8 mouse cellular contexts compared by ENCODE assay signal in the genomic region with DNA sequence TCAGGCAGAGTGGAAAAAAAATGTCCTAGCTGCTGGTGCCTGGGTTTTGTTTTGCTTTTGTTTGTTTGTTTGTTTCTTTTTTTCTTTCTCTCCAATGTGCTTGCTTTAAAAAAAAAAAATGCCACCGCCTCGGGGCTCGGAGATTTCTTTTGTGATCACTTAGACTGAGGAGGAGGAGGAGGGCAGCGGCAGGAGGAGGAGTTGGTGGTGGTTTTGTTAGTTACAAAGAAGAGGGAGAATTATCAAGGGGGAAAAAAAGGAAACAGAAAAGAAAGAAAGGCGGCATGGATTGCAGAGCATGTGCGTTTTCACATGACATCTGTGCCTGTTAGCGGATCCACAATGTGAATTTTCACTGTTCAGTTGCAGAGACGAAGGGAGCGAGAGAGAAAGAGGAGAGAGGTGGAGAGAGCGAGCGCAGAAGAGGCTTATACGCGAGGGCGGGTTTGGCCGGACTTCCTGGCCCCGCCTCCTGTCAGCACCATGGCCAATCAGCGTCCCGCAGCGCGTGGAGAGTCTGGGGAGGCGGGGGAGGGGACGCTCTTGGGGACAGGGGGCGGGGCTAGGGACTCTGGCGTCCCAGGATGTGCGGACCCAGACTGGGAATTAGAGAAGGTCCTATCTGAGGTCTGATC. TPM values are rescaled to one million over a fixed set of nuclear protein-coding genes. Genes with fewer than 3 reads are reported as not detected.
A peak's percentile ranks its signal among the peaks of the same experiment; 100 is the strongest.
DNase-seq lines count a peak whose midpoint lies in the region; ATAC-seq and TF ChIP-seq lines count a peak whose summit lies in the region.

A gene (minus strand): TSS at position 404 of the 635 bp plus-strand sequence.

- H3K9ac ChIP-seq in embryonic facial prominence, embryonic 15.5 days, result peak within 1 kb of the TSS; percentile 9
- peak within 1 kb of the TSS; percentile 57 for H3K9ac ChIP-seq in limb, embryonic 12.5 days (replicated peaks)
- peak within 1 kb of the TSS; percentile 73 for H3K9ac ChIP-seq in midbrain, embryonic 15.5 days

- H3K27me3 ChIP-seq in spleen, adult 2 months (ENCODE audit: control insufficient read depth, insufficient read depth, low read length), result peaks cover 3% of the 10 kb centered on the region; the same call in 1 of the 2 replicates
- peaks cover 28% of the 10 kb centered on the region for H3K27me3 ChIP-seq in embryonic facial prominence, embryonic 15.5 days
- H3K27me3 ChIP-seq in heart, embryonic 10.5 days (ENCODE audit: insufficient read depth, poor library complexity, severe bottlenecking), result peaks cover 37% of the 10 kb centered on the region
- peaks cover 32% of the 10 kb centered on the region for H3K27me3 ChIP-seq in limb, embryonic 12.5 days
- no peaks in the 10 kb centered on the region for H3K27me3 ChIP-seq in midbrain, embryonic 15.5 days (replicated peaks)

- no peaks in the 10 kb centered on the region for H3K9me3 ChIP-seq in embryonic facial prominence, embryonic 15.5 days (replicated peaks)
- no peaks in the 10 kb centered on the region for H3K9me3 ChIP-seq in heart, embryonic 10.5 days
- no peaks in the 10 kb centered on the region for H3K9me3 ChIP-seq in limb, embryonic 12.5 days
- H3K9me3 ChIP-seq in midbrain, embryonic 15.5 days, result no peaks in the 10 kb centered on the region

- ATAC-seq in embryonic facial prominence, embryonic 15.5 days (ENCODE audit: insufficient number of reproducible peaks, low FRiP score, low TSS enrichment, low read depth), result peak; percentile 95
- ATAC-seq in limb, embryonic 12.5 days (ENCODE audit: insufficient number of reproducible peaks, insufficient read depth, low FRiP score, low TSS enrichment, low read depth), result peak; percentile 96
- ATAC-seq in midbrain, embryonic 15.5 days (replicated peaks), result peak; percentile 98

- 1% methylated on average over 25 of the region's 25 CpGs for WGBS in spleen, adult 2 months
- 0% methylated on average over 25 of the region's 25 CpGs for WGBS in embryonic facial prominence, embryonic 15.5 days
- WGBS in heart, embryonic 10.5 days, result 1% methylated on average over 25 of the region's 25 CpGs
- under 1% methylated on average over 25 of the region's 25 CpGs for WGBS in limb, embryonic 12.5 days
- WGBS in midbrain, embryonic 15.5 days, result under 1% methylated on average over 25 of the region's 25 CpGs

- no peak for TF ChIP-seq CTCF in spleen, adult 2 months (IDR thresholded peaks at IDR 0.05; ENCODE audit: extremely low read depth, insufficient read depth, insufficient read length, insufficient replicate concordance)

- no peak for TF ChIP-seq POLR2A in spleen, adult 2 months (IDR thresholded peaks at IDR 0.05; ENCODE audit: low read depth, low read length)

- DNase-seq in spleen, adult 2 months (ENCODE audit: low read depth in 1 of 2, low spot score in 2 of 2), result no peak
- no peak for DNase-seq in spleen, adult 18-20 months
- DNase-seq in heart, embryonic 10.5 days (ENCODE audit: low spot score), result peak; percentile 92
- peak; percentile 65 for DNase-seq in kidney, adult 9 months
- peak; percentile 69 for DNase-seq in telencephalon, adult 2 months (ENCODE audit: low read depth, low spot score)

- no peaks in the 10 kb centered on the region for H3K4me1 ChIP-seq in spleen, adult 2 months (ENCODE audit: control insufficient read depth, insufficient read depth, insufficient read length)
- H3K4me1 ChIP-seq in embryonic facial prominence, embryonic 15.5 days, result peaks cover 7% of the 10 kb centered on the region; the same call in 1 of the 2 replicates
- H3K4me1 ChIP-seq in heart, embryonic 10.5 days, result peaks cover 7% of the 10 kb centered on the region; the same call in 1 of the 2 replicates
- peaks cover 10% of the 10 kb centered on the region; the same call in 1 of the 2 replicates for H3K4me1 ChIP-seq in limb, embryonic 12.5 days (replicated peaks)
- H3K4me1 ChIP-seq in midbrain, embryonic 15.5 days, result peaks cover 30% of the 10 kb centered on the region

- H3K27ac ChIP-seq in spleen, adult 2 months (ENCODE audit: insufficient read depth, low read length), result no peak within 1 kb of the TSS
- H3K27ac ChIP-seq in embryonic facial prominence, embryonic 15.5 days (replicated peaks), result no peak within 1 kb of the TSS
- H3K27ac ChIP-seq in heart, embryonic 10.5 days, result no peak within 1 kb of the TSS
- H3K27ac ChIP-seq in limb, embryonic 12.5 days, result no peak within 1 kb of the TSS
- peak within 1 kb of the TSS; percentile 80 for H3K27ac ChIP-seq in midbrain, embryonic 15.5 days

- no peaks in the 10 kb centered on the region for H3K36me3 ChIP-seq in spleen, adult 2 months (ENCODE audit: control insufficient read depth, insufficient read depth, low read length)
- H3K36me3 ChIP-seq in embryonic facial prominence, embryonic 15.5 days, result no peaks in the 10 kb centered on the region
- no peaks in the 10 kb centered on the region for H3K36me3 ChIP-seq in heart, embryonic 10.5 days
- H3K36me3 ChIP-seq in limb, embryonic 12.5 days, result no peaks in the 10 kb centered on the region
- no peaks in the 10 kb centered on the region for H3K36me3 ChIP-seq in midbrain, embryonic 15.5 days (replicated peaks)

- peak within 1 kb of the TSS; percentile 95 for H3K4me2 ChIP-seq in embryonic facial prominence, embryonic 15.5 days (replicated peaks)
- peak within 1 kb of the TSS; percentile 96 for H3K4me2 ChIP-seq in limb, embryonic 12.5 days
- H3K4me2 ChIP-seq in midbrain, embryonic 15.5 days, result peak within 1 kb of the TSS; percentile 94

- peak within 1 kb of the TSS; percentile 30; the same call in 1 of the 2 replicates for H3K4me3 ChIP-seq in spleen, adult 2 months (ENCODE audit: extremely low read depth, insufficient read depth, insufficient read length)
- H3K4me3 ChIP-seq in embryonic facial prominence, embryonic 15.5 days (replicated peaks), result peak within 1 kb of the TSS; percentile 49
- peak within 1 kb of the TSS; percentile 66 for H3K4me3 ChIP-seq in heart, embryonic 10.5 days
- peak within 1 kb of the TSS; percentile 49 for H3K4me3 ChIP-seq in limb, embryonic 12.5 days (replicated peaks)
- peak within 1 kb of the TSS; percentile 73 for H3K4me3 ChIP-seq in midbrain, embryonic 15.5 days

RNA-seq across cellular contexts. Expression of the gene that starts here (rescaled TPM):
- not detected in 2 replicates for polyA plus RNA-seq in spleen, adult 2 months (2012; rRNA removed)
- polyA plus RNA-seq in embryonic facial prominence, embryonic 15.5 days (2015; fragmentation: Nextera tagmentation; extraction: Ambion mirVana), result 1.0 and 1.2 TPM in 2 replicates
- polyA plus RNA-seq in heart, embryonic 10.5 days (2016; fragmentation: Nextera tagmentation; extraction: Ambion mirVana), result 0.14 and 0.18 TPM in 2 replicates
- 0.49 and 0.90 TPM in 2 replicates for polyA plus RNA-seq in limb, embryonic 12.5 days (2016; fragmentation: Nextera tagmentation; extraction: Ambion mirVana)
- 13.1 and 17.1 TPM in 2 replicates for polyA plus RNA-seq in midbrain, embryonic 15.5 days (2015; fragmentation: Nextera tagmentation; extraction: Ambion mirVana)

Comparison
In these comparisons a context has a peak if more than half of its experiments do, and no peak if none do; other contexts are left out.
1. Peak in DNase-seq and H3K4me3 ChIP-seq in heart, embryonic 10.5 days; RNA of the gene not detected or under 1 TPM.
2. Peak in ATAC-seq, H3K4me3 ChIP-seq, H3K9ac ChIP-seq and H3K4me2 ChIP-seq in limb, embryonic 12.5 days; RNA of the gene not detected or under 1 TPM.
3. DNase-seq: peak in kidney, adult 9 months (single experiment) and telencephalon, adult 2 months (single experiment); none in spleen, adult 2 months (0 of 2) and spleen, adult 18-20 months (0 of 2).
4. H3K9ac ChIP-seq: peak in every context shown above with its lines; median percentile 73 in midbrain, embryonic 15.5 days; 57 in limb, embryonic 12.5 days; 9 in embryonic facial prominence, embryonic 15.5 days.
5. Peak in every context shown above with its lines, with median percentiles within 50 percentile points of each other: H3K4me3 ChIP-seq, ATAC-seq and H3K4me2 ChIP-seq.